ENCODE assay signal across 10 mouse cellular contexts in the genomic region with DNA sequence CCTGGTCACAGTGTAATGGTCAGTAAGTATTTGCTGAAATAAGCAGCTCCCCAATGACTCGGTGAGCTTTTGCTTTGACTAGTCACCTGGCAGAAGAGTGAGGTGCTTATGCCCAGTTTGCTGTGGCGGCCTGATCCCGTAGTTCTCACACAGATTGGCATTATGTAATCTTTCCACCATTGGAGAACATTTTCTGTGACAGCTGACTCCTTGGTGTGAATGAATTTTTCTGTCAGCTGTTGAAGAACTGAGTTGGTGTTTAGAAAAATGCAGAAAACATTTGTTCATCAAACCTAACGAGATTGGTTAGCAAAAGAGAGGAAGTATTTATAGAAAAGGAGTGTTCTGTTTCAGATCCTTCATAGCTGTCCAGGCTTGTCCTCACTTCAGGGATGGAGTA. TPM values are rescaled to one million over a fixed set of nuclear protein-coding genes. Genes with fewer than 3 reads are reported as not detected.
DNase-seq lines count a peak whose midpoint lies in the region; ATAC-seq lines count a peak whose summit lies in the region.
"Had no signal": no experiment of that assay in that cellular context is flagged by ENCODE, and none has a peak within 500 bp of the region (broad histone marks: within the 10 kb centered on the region; RNA-seq: fewer than 3 reads in every experiment).

No protein-coding gene starts in this region.

- WGBS in midbrain, embryonic 11.5 days: 86% methylated on average over 4 of the region's 4 CpGs

- H3K36me3 ChIP-seq in midbrain, embryonic 11.5 days (ENCODE audit: control insufficient read depth, insufficient read depth, low read length): no peaks in the 10 kb centered on the region

- DNase-seq in frontal cortex, postnatal 10 days (ENCODE audit: low spot score in 2 of 2): no peak
- DNase-seq in left cerebral cortex, adult 18-20 months (ENCODE audit: low spot score in 2 of 2): peak; percentile 25 to 46
- no peak for DNase-seq in left cerebral cortex, postnatal 4 days
- peak; percentile 79 for DNase-seq in cerebellum, adult 11-12 months
- peak; percentile 31 to 64 for DNase-seq in kidney, postnatal 25 days
- DNase-seq in midbrain, embryonic 11.5 days (ENCODE audit: low spot score, missing footprints): no peak

- no peak overlapping the region for H3K27ac ChIP-seq in midbrain, embryonic 11.5 days (ENCODE audit: low read depth, low read length)

- H3K9me3 ChIP-seq in midbrain, embryonic 11.5 days (ENCODE audit: control insufficient read depth, low read length): no peaks in the 10 kb centered on the region
- H3K9me3 ChIP-seq: megakaryocyte, embryonic 14.5 days had no signal

- H3K4me3 ChIP-seq in midbrain, embryonic 11.5 days (ENCODE audit: low read depth, low read length): no peak overlapping the region
- H3K4me3 ChIP-seq: megakaryocyte, embryonic 14.5 days had no signal

- no peak overlapping the region for H3K4me2 ChIP-seq in midbrain, embryonic 11.5 days

- intact Hi-C loops in left cerebral cortex, postnatal 4 days (cut with DNase I): no loop called here

- ATAC-seq in frontal cortex, adult (ENCODE audit: low TSS enrichment): peak; percentile 76
- no peak for ATAC-seq in midbrain, embryonic 11.5 days (ENCODE audit: low FRiP score)
- ATAC-seq in erythroid progenitor cell, adult 5-6 weeks (replicated peaks; ENCODE audit: low FRiP score, poor library complexity, severe bottlenecking): no peak
- ATAC-seq: activated CD4-positive, CD25-positive, alpha-beta regulatory T cell, adult 4 months had no signal

- no peak overlapping the region for H3K9ac ChIP-seq in midbrain, embryonic 11.5 days (ENCODE audit: low read length)

- H3K27me3 ChIP-seq in midbrain, embryonic 11.5 days (ENCODE audit: control insufficient read depth, insufficient read depth, low read length): no peaks in the 10 kb centered on the region
- H3K27me3 ChIP-seq: megakaryocyte, embryonic 14.5 days had no signal

- peaks cover 19% of the 10 kb centered on the region for H3K4me1 ChIP-seq in midbrain, embryonic 11.5 days (ENCODE audit: control insufficient read depth, insufficient read depth, low read length)

RNA-seq across cellular contexts. Expression of gene Gnaq, which starts 34.6 kb away (rescaled TPM):
- total RNA-seq in left cerebral cortex, adult 18-20 months (2021): 100 to 1,000 TPM; 156 to 160 TPM
- 100 to 1,000 TPM; 236 to 246 TPM for total RNA-seq in left cerebral cortex, postnatal 4 days (2021)
- polyA plus RNA-seq in midbrain, embryonic 11.5 days (2014; fragmentation: Nextera tagmentation; extraction: Ambion mirVana): 22.6 and 24.0 TPM in 2 replicates
- total RNA-seq in erythroid progenitor cell, adult 5-6 weeks (2015; ENCODE audit: low replicate concordance): 7.1 and 8.6 TPM in 2 replicates
- total RNA-seq in erythroid progenitor cell, adult 5-6 weeks (2017; ENCODE audit: low replicate concordance): 2.0 and 7.8 TPM in 2 replicates

Comparison
In these comparisons a context has a peak if more than half of its experiments do, and no peak if none do; other contexts are left out.
1. DNase-seq: peak in left cerebral cortex, adult 18-20 months (2 of 2), cerebellum, adult 11-12 months (single experiment) and kidney, postnatal 25 days (2 of 2); none in frontal cortex, postnatal 10 days (0 of 2), left cerebral cortex, postnatal 4 days (single experiment) and midbrain, embryonic 11.5 days (single experiment).
2. RNA of gene Gnaq, which starts 34.6 kb away (total RNA-seq): 236 to 246 TPM in left cerebral cortex, postnatal 4 days and 156 to 160 TPM in left cerebral cortex, adult 18-20 months; 2.0 to 8.6 TPM in erythroid progenitor cell, adult 5-6 weeks; every median in the first group is over 10 times any median in the second.